Mouse (Mus musculus): ENCODE data around the gene Esr2.
"Not testable (repeated sequence)": the region's sequence is repeated elsewhere in the genome, so short reads cannot be mapped to it uniquely, and the experiment has no call there.

Esr2 gene

DNA sequence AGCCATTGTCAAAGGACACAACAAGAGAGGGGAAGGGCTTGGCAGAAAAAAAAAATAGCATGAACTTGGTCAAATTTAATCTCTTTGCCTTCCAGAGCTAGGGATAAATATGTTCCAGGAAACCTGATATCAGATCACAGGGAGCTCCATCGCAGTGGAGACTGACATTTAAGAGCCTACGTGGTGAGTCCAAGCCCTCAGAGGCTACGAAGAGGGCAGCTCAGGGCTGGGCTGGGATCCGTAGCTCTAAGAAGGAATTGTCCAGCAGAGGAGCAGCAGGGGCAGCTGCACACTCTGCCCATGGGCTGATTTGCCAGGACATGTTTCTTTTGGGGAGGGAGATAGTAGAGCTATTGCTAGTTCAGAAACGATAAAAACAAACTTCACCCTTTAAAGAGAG is 11.4 kb downstream of the Esr2 start:
- in situ Hi-C loops (cut with MboI, MseI) = no loop called here

DNA sequence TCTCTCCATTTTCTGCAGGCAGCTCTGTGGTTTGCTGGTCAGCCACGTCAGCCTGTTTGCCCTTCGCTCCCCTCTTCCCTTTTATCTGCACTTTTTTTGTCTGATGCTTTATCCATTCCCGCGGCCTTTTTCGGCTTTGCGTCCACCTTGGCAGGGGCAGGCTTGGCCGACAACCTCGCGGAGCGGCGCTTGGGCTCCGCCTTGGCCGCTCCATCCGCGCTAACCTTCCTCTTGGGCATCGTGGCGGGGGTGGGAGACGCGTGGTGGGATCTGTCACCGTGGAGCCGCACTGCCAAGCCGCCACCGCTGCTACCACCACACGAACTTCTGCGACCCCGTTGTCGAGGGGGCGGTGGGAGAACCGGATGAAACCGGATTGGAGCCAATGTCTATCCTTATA is 24.7 kb downstream of the Esr2 start:
- in situ Hi-C loops (cut with MboI, MseI) = not testable (repeated sequence)

GRCm38 (mm10) chr12:76136701-76137100 is 40.4 kb downstream of the Esr2 start:
- in situ Hi-C loops (cut with MboI, MseI) = no loop called here

DNA sequence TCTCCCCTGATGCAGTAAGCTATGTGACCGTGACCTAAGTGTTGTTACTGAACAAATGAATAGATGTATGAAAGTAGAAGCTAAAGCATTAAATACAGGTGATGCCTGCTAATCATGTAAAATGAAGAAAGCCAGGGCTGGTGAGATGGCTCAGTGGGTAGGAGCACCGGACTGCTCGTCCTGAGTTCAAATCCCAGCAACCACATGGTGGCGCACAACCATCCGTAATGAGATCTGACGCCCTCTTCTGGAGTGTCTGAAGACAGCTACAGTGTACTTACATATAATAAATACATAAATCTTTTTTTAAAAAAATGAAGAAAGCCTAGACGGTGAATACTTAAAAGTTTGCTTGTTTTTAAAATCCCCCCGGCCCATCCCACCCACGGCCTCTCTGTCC is 44.0 kb downstream of the Esr2 start:
- in situ Hi-C loops (cut with MboI, MseI) = not testable (repeated sequence)

DNA sequence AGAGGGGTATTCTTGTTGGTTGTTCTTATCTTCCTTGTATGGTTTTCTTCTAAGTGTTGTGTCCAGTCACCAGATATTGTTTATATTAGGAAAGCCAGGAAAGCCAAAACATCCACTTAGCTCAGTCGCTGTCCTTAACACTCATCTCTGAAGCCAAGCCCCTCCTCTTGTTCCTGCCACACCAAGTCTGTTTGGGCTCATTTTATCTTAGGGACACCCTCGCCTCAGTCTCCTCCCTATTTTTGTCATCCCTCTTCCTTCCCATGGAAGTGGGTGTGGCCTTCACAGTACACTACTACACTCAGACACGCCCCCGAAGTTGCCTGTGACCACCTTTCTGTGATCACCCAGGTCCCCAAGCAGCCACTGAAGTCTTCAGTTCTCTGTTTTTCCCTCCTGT is 44.5 kb downstream of the Esr2 start:
- in situ Hi-C loops (cut with MboI, MseI) = no loop called here

- in situ Hi-C loops (cut with MboI, MseI) = no loop called here
Measured at GRCm38 (mm10) chr12:76130891-76131290, 46.2 kb downstream of the Esr2 start.

DNA sequence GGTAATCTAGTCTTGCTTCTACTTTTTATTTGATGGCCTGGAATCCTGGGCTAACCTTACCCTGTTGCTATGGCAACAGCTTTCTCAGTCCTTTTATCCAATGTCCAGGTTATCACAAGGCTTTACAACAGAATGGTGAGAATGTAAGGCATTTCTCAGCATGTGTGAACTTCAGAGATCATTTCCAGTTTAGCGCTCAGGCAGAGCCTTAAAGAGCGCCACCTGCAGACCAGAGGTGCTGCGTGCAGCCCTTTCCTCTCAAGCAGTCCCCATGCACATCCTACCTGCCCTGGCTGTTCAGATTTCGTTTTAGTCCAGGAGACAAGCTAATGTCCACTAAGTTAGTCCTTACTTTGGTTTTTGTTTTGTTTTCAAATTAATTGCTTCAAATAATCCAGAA is 46.8 kb downstream of the Esr2 start:
- in situ Hi-C loops (cut with MboI, MseI) = no loop called here

DNA sequence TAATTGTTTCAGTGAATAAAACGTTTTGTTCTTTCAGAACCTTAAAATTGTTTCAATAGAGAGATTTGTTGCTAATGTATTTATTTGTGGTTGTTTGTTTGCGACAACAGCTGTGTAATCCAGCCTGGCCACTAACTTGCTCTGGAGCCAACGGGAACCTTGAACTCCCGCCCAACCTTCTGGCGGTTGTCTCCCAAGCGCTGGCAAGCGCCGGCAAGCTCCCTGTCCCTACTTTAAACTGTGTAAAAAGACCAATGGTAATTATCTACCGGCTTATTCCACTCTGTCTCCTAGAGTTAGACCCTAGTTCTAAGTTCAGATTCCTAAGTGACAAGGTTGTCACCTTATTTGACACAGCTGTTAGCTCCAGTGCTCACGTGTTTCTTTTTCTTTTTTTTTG is 48.2 kb downstream of the Esr2 start:
- in situ Hi-C loops (cut with MboI, MseI) = no loop called here

DNA sequence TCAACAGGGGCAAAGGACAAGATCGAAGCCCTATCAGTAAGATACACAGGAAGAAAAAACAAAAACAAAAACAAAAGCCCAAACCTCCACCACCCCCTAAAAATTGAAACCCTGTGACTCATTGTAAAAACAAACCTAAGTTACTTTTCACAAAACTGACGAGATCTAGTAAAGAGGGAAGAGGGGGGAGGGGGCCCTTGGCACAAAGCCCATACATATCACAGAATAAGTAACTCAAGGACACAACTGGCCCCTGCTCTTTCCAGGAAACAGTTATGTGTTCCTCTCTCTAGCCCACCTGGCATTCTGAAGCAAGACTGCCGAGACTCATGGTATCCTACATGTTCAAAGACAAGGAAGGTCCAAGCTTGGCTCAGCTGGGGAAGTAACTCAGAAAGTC is 48.8 kb downstream of the Esr2 start:
- in situ Hi-C loops (cut with MboI, MseI) = no loop called here

DNA sequence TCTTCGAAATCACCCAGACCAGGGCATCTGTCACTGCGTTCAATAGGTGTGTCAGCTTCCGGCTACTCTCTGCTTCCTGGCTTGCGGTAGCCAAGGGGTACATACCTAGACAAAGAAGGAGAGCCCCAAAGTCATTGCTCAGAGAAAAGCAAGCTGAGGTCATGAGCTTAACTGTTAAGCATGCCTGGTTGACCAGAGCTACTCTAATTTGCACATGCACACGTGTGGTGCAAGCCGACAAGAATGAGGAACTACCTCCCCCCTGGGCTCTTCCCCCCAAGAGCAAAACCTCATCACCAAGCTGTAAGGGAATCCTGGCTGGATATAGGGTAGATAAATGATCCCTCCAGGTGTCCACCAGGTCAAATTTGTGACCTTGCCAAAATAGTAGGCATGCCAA is 53.8 kb downstream of the Esr2 start:
- in situ Hi-C loops (cut with MboI, MseI) = no loop called here

DNA sequence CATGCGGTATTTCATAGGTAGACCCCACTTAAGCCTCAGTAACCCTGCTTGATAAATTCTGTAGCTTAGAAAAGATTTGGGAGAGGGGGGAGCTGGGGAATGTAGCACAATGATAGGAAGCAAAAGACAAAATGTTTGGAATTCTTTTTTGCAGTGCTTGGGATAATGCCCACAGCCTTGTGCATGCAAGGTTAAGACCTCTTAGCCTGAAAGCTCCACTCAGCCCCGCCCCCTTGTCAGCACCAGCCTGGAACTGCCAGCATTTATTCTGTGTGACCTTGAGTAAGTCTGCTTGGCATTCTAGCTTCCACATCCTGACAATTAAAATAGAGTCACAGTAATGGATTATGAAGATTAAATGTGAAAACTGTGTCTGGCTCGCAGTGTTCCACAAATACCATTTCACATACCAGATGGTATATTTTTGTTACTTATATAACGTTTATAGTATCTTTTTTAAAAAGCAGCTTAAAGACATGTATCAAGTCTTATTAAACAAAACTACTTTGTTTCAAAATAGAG is 59.4 kb downstream of the Esr2 start:
- in situ Hi-C loops (cut with MboI, MseI) = no loop called here

- in situ Hi-C loops (cut with MboI, MseI) = no loop called here
Measured at GRCm38 (mm10) chr12:76116577-76116976, 60.5 kb downstream of the Esr2 start.

GRCm38 (mm10) chr12:76111046-76111445 is 66.0 kb downstream of the Esr2 start:
- in situ Hi-C loops (cut with MboI, MseI) = no loop called here

GRCm38 (mm10) chr12:76109646-76110405 is 67.2 kb downstream of the Esr2 start:
- in situ Hi-C loops (cut with MboI, MseI) = no loop called here

DNA sequence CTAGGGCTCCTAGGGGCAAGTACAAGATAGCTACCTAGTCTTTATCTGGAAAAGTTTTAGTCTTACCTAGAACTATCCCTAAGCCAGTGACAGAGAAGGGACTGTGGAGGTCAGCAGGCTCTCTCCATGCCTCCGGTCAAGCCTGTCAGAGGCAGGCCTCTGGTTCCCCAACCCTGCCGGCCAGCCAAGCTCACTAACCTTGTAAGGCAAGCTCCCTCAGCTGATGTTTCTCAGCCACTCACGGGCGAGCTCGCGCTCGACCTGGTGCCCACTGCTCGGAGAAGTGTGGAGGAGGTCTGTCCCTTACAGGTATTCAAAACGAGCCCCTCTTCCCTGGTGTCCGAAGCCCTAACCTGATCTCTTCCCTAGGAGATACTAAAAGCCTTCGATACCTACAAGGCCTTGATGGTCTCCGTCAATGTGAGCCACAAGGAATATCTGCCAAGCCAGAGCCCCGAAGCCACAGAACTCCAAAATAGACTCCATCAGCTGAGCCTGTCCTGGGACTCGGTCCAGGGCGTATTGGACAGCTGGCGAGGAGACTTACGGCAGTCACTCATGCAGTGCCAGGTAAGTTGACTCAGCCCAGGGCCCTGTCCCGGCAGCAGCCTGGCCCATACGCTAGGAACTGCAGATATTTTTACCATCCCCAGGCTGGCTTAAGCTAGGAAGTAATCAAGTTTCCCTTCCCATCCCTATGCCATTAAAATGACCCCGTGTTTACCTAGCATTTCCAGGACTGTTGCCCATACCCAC is 72.3 kb downstream of the Esr2 start:
- in situ Hi-C loops (cut with MboI, MseI) = no loop called here

- in situ Hi-C loops (cut with MboI, MseI) = no loop called here
Measured at GRCm38 (mm10) chr12:76102621-76103020, 74.4 kb downstream of the Esr2 start.

DNA sequence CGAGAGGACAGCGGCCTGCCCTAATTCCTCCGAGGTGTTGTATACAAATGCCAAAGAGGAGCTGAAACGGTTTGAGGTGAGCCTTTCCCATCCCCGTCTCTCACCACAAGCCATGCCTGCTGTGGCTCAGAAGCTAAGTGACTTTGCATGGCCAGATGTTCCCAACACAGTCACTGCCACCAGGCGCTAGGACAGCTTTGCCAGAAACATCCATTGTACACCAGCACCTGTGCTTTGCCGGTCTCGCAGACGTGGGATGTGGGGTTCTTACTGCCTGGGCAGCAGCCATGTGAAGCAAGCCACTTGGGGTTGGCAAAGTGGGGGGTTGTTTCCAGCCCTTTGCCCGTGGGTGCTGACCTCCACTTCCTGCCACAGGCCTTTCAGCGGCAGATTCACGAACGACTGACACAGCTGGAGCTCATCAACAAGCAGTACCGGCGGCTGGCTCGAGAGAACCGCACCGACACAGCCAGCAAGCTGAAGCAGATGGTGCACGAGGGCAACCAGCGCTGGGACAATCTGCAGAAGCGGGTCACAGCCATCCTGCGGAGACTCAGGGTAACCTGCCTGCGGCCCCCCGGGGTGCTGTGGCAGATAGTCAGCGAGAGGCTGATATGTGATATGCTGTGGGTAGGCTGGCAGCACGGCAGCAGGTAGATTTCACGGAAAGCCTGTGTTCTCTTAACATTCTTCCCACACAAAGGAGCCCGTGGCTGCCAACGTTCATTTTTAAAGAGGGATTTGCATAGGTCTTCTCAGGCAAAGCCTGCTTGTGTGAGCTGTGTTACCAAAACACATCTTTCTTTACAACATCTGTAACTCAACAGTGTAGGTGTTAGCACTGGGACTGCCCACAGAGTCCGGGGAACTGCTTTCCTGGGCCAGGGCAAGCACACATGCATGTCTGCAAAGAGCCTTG is 81.7 kb downstream of the Esr2 start:
- in situ Hi-C loops (cut with MboI, MseI) = no loop called here

GRCm38 (mm10) chr12:76093613-76094588 is 83.2 kb downstream of the Esr2 start:
- in situ Hi-C loops (cut with MboI, MseI) = no loop called here

DNA sequence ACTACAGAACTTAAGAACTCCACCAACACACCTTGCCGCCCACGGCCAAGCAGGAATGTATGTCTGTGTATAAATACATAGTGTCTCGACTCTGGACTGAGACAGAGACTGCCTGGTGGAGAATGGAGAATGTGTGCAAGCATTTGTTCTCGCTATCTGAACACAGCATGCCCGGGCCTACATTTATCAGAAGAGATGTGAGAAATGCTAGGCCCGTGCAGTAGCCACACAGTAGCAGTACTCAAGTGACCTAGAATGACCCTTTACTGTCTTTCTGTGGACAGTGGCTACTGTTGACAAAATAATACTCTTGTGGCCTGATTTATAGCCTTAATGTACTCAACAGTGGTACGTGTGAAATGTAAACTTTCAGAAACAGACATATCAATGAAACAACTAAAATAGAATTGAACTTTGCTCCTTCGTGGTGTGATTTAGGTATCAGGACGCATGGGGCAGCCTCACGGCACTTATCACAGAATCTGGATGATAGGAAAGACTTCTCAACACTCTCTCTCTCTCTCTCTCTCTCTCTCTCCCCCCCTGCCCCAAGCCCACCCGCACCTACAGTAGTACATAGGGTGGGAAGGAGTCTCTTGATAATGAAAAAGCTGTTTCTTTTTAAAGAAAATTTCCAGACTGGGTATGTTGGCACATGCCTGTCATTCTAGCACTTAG is 84.1 kb downstream of the Esr2 start:
- in situ Hi-C loops (cut with MboI, MseI) = no loop called here

GRCm38 (mm10) chr12:76087025-76087424 is 90.0 kb downstream of the Esr2 start:
- in situ Hi-C loops (cut with MboI, MseI) = no loop called here
